14 mouse cellular contexts compared by ENCODE assay signal in genomic region chr5:36716816-36717215, GRCm38 (mm10).
"Had no signal": no experiment of that assay in that cellular context is flagged by ENCODE, and none has a peak within 500 bp of the region (broad histone marks: within the 10 kb centered on the region; RNA-seq: fewer than 3 reads in every experiment).

No protein-coding gene starts in this region.

- DNase-seq: kidney, postnatal 25 days; layer of hippocampus, adult 9-11 months; liver; lung, adult 2 months; lung, postnatal 14 days; lung, postnatal 4 days; midbrain, embryonic 14.5 days; thymus, postnatal 25 days had no signal

- H3K9ac ChIP-seq: limb, embryonic 13.5 days had no signal

- H3K36me3 ChIP-seq: limb, embryonic 10.5 days; limb, embryonic 13.5 days; liver, embryonic 15.5 days had no signal

- H3K4me2 ChIP-seq: limb, embryonic 13.5 days; liver, embryonic 15.5 days; midbrain, embryonic 11.5 days had no signal

- H3K9me3 ChIP-seq: limb, embryonic 10.5 days; limb, embryonic 13.5 days; liver, embryonic 15.5 days had no signal

- H3K4me3 ChIP-seq: layer of hippocampus, adult 2 months; limb, embryonic 10.5 days; limb, embryonic 13.5 days; liver, embryonic 15.5 days had no signal

- H3K27ac ChIP-seq: kidney, postnatal 0 days; layer of hippocampus, adult 2 months; limb, embryonic 10.5 days; limb, embryonic 13.5 days had no signal
